Mouse (Mus musculus) olfactory bulb, adult 2 months (tissue): ENCODE data around the gene Gch1. TPM values are rescaled to one million over a fixed set of nuclear protein-coding genes. Genes with fewer than 3 reads are reported as not detected.

Source experiments
- H3K27ac ChIP-seq: fragments of 200-500 bp; 2 replicates; pipeline ENCODE4 v1.5.1; 2012; ENCODE audit warnings: low read depth, low read length; ENCODE audit not compliant: insufficient read depth
- H3K4me1 ChIP-seq: fragments of 200-500 bp; 2 replicates; pipeline ENCODE4 v1.6.1; 2012; ENCODE audit warnings: low read length; ENCODE audit not compliant: control insufficient read depth, insufficient read depth
- H3K4me3 ChIP-seq: fragments of 200-500 bp; 2 replicates; pipeline ENCODE4 v1.5.1; 2012; ENCODE audit warnings: mild to moderate bottlenecking, low read depth, low read length, moderate library complexity; ENCODE audit not compliant: insufficient read depth
- CTCF ChIP-seq: fragments of 200-500 bp; IDR thresholded peaks from 2 replicates; pipeline ENCODE4 v1.5.1; 2012; ENCODE audit warnings: low read depth, mild to moderate bottlenecking, low read length, moderate library complexity; ENCODE audit not compliant: insufficient read depth
- POLR2A ChIP-seq: fragments of 200-500 bp; IDR thresholded peaks from 2 replicates; pipeline ENCODE4 v1.6.1; 2012; ENCODE audit warnings: mild to moderate bottlenecking, low read depth, low read length, moderate library complexity; ENCODE audit not compliant: insufficient read depth
- WGBS: fragments of 180-500 bp; shearing (Covaris S2); methylation state at CpG from one replicate; pipeline ENCODE4 v1.1.7; 2018; 5-methylcytosine and 5-hydroxymethylcytosine counted together
- polyA plus RNA-seq: library from polyadenylated mRNA; stranded (reverse); fragments of >200 nt; gene quantifications from 2 replicates; pipeline ENCODE4 v1.2.4, GENCODE M21; 2012; ENCODE audit warnings: low replicate concordance; ENCODE audit not compliant: missing spikeins, insufficient read depth, insufficient read length

Gch1 gene
- polyA plus RNA-seq, 1 experiment = not detected

DNA sequence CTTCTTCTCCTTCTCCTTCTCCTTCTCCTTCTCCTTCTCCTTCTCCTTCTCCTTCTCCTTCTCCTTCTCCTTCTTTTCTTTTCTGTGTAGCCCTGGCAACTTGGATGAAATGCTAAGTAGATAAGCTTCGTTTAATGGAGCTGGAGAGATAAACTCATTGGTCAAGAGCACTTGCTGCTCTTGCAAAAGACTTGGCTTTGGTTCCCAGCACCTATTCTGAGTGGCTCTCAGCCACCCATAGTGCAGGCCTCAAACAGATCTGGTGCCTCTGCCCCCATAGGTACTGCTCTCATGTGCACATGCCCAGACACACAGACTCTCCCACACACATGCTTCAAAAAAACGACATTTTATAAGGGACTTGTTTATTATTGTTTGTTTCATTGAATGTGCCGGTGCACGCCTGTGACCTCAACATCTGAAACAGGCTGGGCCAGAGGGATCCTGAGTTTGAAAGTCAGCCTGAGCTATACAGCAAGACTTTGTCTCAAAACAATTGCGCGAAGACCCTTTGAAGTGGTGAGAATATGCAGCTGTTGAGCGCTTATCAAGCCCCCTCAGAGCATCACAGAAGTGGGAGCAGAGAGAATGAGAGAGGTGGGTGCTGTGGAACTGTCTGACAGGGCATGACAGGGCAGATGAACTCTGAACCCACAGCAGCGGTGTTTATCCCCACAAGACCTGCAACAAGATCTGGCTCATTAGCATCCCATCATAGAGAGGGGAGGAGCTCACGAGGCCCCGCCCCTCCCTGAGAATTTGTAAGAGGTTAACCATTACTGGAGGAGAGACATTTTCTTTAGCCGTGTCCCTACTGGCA lies 33.6 kb upstream of the Gch1 start:
- H3K4me3 ChIP-seq = no peak overlapping the region
- TF ChIP-seq POLR2A (no peak), CTCF (no peak)
- no peaks in the 10 kb centered on the region for H3K4me1 ChIP-seq
- WGBS = 80% methylated on average over 11 of the region's 11 CpGs
- no peak overlapping the region for H3K27ac ChIP-seq

DNA sequence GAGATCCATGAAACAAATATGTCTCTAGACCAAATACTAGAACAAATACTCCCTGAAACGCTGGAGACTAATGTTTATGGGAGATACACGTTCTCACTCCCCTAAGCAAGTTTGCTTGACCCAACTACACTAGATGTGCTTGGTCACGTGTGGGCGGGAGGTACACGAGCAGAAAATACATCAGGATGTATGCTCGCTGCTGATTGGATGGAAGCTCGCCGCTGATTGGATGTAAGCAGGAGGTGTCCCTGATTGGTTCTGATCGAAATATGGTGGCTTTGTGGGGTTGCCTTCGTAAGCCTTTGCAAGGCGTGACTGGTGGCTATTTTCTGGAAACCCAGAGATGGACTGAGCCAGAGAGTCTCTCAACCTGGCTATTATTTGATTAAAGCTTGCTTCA lies 32.4 kb upstream of the Gch1 start:
- 83% methylated on average over 11 of the region's 11 CpGs for WGBS
- Histone ChIP-seq H3K4me3 (no peak overlapping the region), H3K27ac (no peak overlapping the region), H3K4me1 (no peaks in the 10 kb centered on the region)
- TF ChIP-seq CTCF (no peak), POLR2A (no peak)

DNA sequence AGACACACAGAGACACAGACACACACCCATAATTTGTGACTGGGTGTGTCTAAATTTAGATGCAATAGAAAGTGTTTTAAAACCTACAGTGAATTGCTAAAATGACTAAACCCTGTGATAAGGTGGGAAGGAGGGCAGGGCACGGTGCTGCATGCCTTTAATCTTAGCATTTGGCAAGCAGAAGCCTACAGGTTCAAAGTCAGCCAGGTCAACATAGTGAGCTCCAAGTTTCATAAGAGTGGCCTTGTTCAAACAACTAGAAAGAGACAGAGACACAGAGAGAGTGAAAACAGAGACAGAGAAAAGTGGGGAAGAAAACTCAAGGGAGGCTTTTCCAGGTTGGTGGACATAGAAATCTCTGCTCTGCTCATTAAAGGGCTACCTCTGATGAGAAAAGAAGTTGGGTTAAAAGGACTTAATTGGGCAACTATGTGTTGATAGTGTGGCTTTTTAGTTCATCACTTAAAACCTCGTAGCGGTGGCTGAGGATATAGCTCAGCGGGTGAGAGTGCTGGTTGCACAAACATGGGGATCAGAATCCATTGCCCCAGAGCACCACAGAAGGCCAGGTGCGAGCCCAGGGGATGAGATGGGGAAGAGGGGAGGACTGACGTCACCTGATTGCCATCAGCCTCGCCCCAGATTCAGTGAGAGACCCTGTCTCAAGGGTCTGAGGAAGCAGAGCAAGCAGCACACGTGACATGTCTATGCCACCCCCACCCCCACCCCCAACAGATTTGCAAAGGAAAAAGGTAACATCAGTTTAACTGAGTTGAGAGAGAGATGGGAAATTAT lies 31.2 kb upstream of the Gch1 start:
- 86% methylated on average over 8 of the region's 8 CpGs for WGBS
- Histone ChIP-seq H3K4me3 (no peak overlapping the region), H3K27ac (no peak overlapping the region), H3K4me1 (no peaks in the 10 kb centered on the region)
- TF ChIP-seq CTCF (no peak), POLR2A (no peak)

DNA sequence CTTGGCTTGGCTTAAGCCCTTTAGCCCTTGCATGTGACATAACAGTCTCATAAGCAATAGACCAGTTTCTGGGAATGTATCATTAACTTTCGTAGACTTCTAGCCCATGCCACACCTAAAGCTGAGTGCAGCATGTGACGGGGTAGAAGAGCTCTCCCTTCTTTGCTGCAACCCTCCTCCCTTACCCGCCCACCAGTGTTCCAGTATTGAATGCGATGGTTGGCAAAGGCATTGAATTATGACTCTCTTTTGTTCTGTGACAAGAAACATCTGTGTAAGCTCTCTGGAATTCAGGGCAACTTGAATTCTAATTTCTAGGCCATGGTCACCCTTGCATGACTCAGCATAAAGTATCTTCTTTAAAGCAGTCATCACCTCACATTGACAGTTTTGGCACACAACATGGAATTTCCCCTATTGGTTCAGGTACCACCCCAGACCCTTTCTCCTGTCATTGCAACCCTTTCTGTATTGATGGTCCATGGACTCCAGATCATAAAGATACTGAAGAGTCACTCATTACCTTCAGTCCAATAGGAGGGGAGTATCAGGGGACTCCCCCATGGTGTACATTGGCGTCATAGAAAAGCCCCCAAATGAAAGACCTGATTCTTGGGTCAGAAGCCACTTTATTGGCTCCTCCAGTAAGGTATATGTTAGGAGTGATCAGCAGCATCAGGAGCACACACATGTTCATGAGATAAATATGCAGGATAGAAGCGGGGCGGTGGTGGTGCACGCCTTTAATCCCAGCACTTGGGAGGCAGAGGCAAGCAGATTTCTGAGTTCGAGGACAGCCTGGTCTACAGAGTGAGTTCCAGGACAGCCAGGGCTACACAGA lies 29.8 kb upstream of the Gch1 start:
- no peaks in the 10 kb centered on the region for H3K4me1 ChIP-seq
- WGBS = 88% methylated on average over 9 of the region's 9 CpGs
- TF ChIP-seq POLR2A = no peak
- TF ChIP-seq CTCF = no peak
- H3K4me3 ChIP-seq = no peak overlapping the region
- no peak overlapping the region for H3K27ac ChIP-seq

DNA sequence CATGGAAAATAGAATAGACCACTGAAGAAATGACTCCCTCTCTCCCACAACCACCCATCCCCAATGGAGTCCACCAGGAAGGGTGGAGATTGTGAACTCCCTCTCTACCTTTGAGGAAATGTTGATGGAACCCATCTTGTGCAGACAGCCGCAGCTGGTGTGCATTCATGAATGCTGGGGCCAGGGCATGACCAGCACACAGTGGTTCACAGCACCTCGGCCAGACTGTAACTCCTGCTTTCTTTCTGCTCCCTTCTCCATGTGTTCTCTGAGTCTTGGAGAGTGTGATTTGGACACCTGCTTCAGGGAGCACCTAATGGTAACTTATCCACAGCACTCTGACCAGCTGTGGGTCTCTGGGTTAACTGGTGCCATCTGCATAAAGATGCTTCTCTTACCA lies 27.3 kb upstream of the Gch1 start:
- Histone ChIP-seq H3K27ac (no peak overlapping the region), H3K4me3 (no peak overlapping the region), H3K4me1 (no peaks in the 10 kb centered on the region)
- TF ChIP-seq CTCF (no peak), POLR2A (no peak)
- WGBS = 86% methylated on average over 2 of the region's 2 CpGs

DNA sequence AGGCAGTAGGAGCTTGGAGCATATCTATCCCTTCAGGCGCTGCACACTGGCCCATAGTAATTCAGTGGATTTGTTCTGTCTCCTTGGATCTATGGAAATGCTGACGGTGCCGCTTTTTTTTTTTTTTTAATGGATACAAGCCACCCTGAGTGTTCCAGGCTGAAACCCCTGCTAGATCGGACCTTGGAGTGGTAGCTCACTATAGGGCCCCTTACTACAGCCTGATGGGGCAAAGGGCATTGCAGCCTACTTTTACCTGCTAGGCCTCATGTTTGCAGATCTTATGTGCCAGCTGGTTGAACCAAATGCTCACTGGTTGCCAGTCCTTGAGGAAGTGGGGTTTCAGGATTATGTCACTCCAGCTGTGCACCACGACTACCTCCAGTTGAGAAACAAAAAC lies 25.2 kb upstream of the Gch1 start:
- TF ChIP-seq POLR2A (no peak), CTCF (no peak)
- Histone ChIP-seq H3K27ac (no peak overlapping the region), H3K4me3 (no peak overlapping the region), H3K4me1 (no peaks in the 10 kb centered on the region)
- 81% methylated on average over 5 of the region's 5 CpGs for WGBS

DNA sequence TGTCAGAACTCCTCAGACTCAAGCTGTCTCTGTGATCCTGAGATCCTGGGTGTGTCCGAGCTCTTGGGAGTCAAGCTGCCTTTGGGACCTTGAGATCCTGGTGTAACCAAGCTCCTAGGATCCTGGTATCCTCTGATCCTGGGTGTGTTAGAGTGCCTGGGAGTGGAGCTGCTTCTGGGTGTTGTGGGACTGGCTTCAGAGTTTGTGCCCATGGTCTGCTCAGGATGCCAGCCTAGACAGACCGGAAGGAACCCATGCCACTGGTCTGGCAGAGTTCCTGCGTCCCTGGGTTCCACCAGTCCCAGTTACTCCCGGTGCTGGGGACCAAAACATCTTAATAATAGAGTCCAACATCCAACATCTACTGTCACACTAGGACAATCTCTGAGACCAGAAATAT lies 24.1 kb upstream of the Gch1 start:
- Histone ChIP-seq H3K4me3 (no peak overlapping the region), H3K4me1 (no peaks in the 10 kb centered on the region), H3K27ac (no peak overlapping the region)
- TF ChIP-seq CTCF (no peak), POLR2A (no peak)
- WGBS = 83% methylated on average over 4 of the region's 4 CpGs

DNA sequence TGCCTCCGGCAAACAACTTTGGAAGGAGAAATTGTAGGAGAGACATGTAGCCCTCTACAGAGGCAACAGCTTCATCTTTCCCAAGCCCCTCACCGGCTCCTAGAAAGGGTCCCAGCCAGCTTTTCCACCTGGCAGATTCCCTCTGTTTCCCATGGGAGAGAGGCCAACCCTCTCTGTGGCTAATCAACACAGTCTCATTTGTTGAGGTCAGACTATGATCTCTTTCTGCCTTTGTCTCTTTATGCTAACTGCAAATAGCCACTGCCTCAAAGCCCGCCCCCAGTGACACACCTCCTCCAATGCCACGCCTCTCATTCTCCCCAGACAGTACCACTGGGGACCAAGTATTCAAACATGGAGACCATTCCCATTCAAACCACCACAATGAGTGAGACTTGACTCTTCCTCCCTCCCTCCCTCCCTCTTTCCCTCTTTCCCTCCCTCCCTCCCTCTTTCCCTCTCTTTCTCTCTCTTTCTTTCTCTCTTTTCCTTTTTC lies 20.5 kb upstream of the Gch1 start:
- H3K4me1 ChIP-seq = no peaks in the 10 kb centered on the region
- H3K27ac ChIP-seq = no peak overlapping the region
- 73% methylated on average over 4 of the region's 4 CpGs for WGBS
- no peak overlapping the region for H3K4me3 ChIP-seq
- no peak for TF ChIP-seq CTCF
- no peak for TF ChIP-seq POLR2A
